Mouse (Mus musculus): ENCODE measurements around the gene Kif27.

GRCm38 (mm10) chr13:58364353-58365175 lies 5.6 kb upstream of the Kif27 start:
- no peak for TF ChIP-seq CTCF (IDR thresholded peaks at IDR 0.05; ENCODE audit: insufficient read depth, low read depth, low read length)
- no peak for TF ChIP-seq POLR2A (IDR thresholded peaks at IDR 0.05; ENCODE audit: insufficient read depth, low read depth, low read length)
